Mouse (Mus musculus): ENCODE data around the gene Slc25a10.

- TF ChIP-seq CTCF (IDR thresholded peaks at IDR 0.05; ENCODE audit: borderline replicate concordance, extremely low read depth, insufficient read depth, insufficient read length) (no peak), POLR2A (IDR thresholded peaks at IDR 0.05; ENCODE audit: borderline replicate concordance, extremely low read depth, insufficient read depth, insufficient read length, poor library complexity, severe bottlenecking) (no peak)
Measured at GRCm38 (mm10) chr11:120508290-120508870, 16.7 kb downstream of the Slc25a10 start.
